Mouse (Mus musculus) thymus, adult 2 months (tissue): Measurements from ENCODE around the gene Acacb. TPM values are rescaled to one million over a fixed set of nuclear protein-coding genes. Genes with fewer than 3 reads are reported as not detected.

Experiments used
- DNase-seq: peaks from one replicate; pipeline ENCODE4 v3.0.0; 2021
- H3K27ac ChIP-seq: fragments of 200-500 bp; 2 replicates; pipeline ENCODE4 v1.5.1; 2012; ENCODE audit warnings: low read length, control low read depth; ENCODE audit not compliant: control insufficient read depth, insufficient read depth
- H3K27me3 ChIP-seq: fragments of 200-500 bp; 2 replicates; pipeline ENCODE4 v1.6.1; 2012; ENCODE audit warnings: mild to moderate bottlenecking, low read length, moderate library complexity, mixed read lengths; ENCODE audit not compliant: control insufficient read depth, insufficient read depth
- H3K36me3 ChIP-seq: fragments of 200-500 bp; 2 replicates; pipeline ENCODE4 v1.6.1; 2012; ENCODE audit warnings: mild to moderate bottlenecking, low read length, moderate library complexity; ENCODE audit not compliant: control insufficient read depth, insufficient read depth
- H3K4me1 ChIP-seq: fragments of 200-500 bp; replicated peaks from 2 replicates; pipeline ENCODE4 v1.6.1; 2012; ENCODE audit warnings: low read length; ENCODE audit not compliant: control insufficient read depth, insufficient read depth
- H3K4me3 ChIP-seq: fragments of 200-500 bp; 2 replicates; pipeline ENCODE4 v1.5.1; 2012; ENCODE audit warnings: mild to moderate bottlenecking, low read length, control low read depth, moderate library complexity; ENCODE audit not compliant: control insufficient read depth, insufficient read depth
- CTCF ChIP-seq: fragments of 200-500 bp; IDR thresholded peaks from 2 replicates; pipeline ENCODE4 v1.5.1; 2012; ENCODE audit warnings: mild to moderate bottlenecking, control low read depth, low read length, moderate library complexity, borderline replicate concordance; ENCODE audit not compliant: control insufficient read depth, poor library complexity, insufficient read depth; ENCODE audit errors: extremely low read depth
- POLR2A ChIP-seq: fragments of 200-500 bp; IDR thresholded peaks from 2 replicates; pipeline ENCODE4 v1.6.1; 2012; ENCODE audit warnings: mild to moderate bottlenecking, low read length, control low read depth, moderate library complexity; ENCODE audit not compliant: control insufficient read depth, poor library complexity, insufficient read depth; ENCODE audit errors: extremely low read depth
- WGBS: fragments of 180-500 bp; shearing (Covaris S2); methylation state at CpG from one replicate; pipeline ENCODE4 v1.1.7; 2018; 5-methylcytosine and 5-hydroxymethylcytosine counted together
- polyA plus RNA-seq: library from polyadenylated mRNA; depleted of rRNA; stranded (reverse); fragments of >200 nt; gene quantifications from 2 replicates; pipeline ENCODE4 v1.2.3, GENCODE M21; 2012

Acacb gene
- polyA plus RNA-seq, 1 experiment: 20.1 TPM

GRCm38 (mm10) chr5:114194161-114194560 is 47.8 kb downstream of the Acacb start:
- 39% methylated on average over 11 of the region's 11 CpGs for WGBS
- TF ChIP-seq CTCF: no peak
- TF ChIP-seq POLR2A: no peak
- no peaks in the 10 kb centered on the region for H3K36me3 ChIP-seq
- no peak overlapping the region for H3K4me3 ChIP-seq
- no peaks in the 10 kb centered on the region for H3K27me3 ChIP-seq
- peaks cover 23% of the 10 kb centered on the region for H3K4me1 ChIP-seq
- 0 out of 2 replicates have a peak overlapping the region, but pooled peaks have one; percentile 37 for H3K27ac ChIP-seq
- DNase-seq: peak; percentile 48

- no peaks in the 10 kb centered on the region for H3K36me3 ChIP-seq
- H3K4me3 ChIP-seq: 0 out of 2 replicates have a peak overlapping the region, but pooled peaks have one; percentile 0
- peak; percentile 53 for DNase-seq
- H3K27ac ChIP-seq: peak overlapping the region; percentile 60
- peaks cover 27% of the 10 kb centered on the region for H3K4me1 ChIP-seq
- TF ChIP-seq CTCF: no peak
- TF ChIP-seq POLR2A: no peak
- no peaks in the 10 kb centered on the region for H3K27me3 ChIP-seq
- WGBS: 3% methylated on average over 13 of the region's 13 CpGs
Measured at GRCm38 (mm10) chr5:114199116-114199777, 52.9 kb downstream of the Acacb start.

- no peak for DNase-seq
- Histone ChIP-seq H3K36me3 (no peaks in the 10 kb centered on the region), H3K27ac (no peak overlapping the region), H3K4me1 (no peaks in the 10 kb centered on the region), H3K27me3 (no peaks in the 10 kb centered on the region), H3K4me3 (no peak overlapping the region)
- TF ChIP-seq POLR2A (no peak), CTCF (no peak)
- WGBS: 93% methylated on average over 2 of the region's 2 CpGs
Measured at GRCm38 (mm10) chr5:114206158-114206557, 59.8 kb downstream of the Acacb start.

- TF ChIP-seq POLR2A (no peak), CTCF (no peak)
- 23% methylated on average over 10 of the region's 10 CpGs for WGBS
- no peaks in the 10 kb centered on the region for H3K27me3 ChIP-seq
- peak overlapping the region; percentile 18 for H3K4me3 ChIP-seq
- H3K36me3 ChIP-seq: no peaks in the 10 kb centered on the region
- H3K4me1 ChIP-seq: peaks cover 9% of the 10 kb centered on the region
- DNase-seq: peak; percentile 55
- no peak overlapping the region for H3K27ac ChIP-seq
Measured at GRCm38 (mm10) chr5:114213183-114213582, 66.8 kb downstream of the Acacb start.

- H3K36me3 ChIP-seq: no peaks in the 10 kb centered on the region
- WGBS: 95% methylated on average over 14 of the region's 14 CpGs
- no peaks in the 10 kb centered on the region for H3K27me3 ChIP-seq
Measured at GRCm38 (mm10) chr5:114218771-114219170, 72.4 kb downstream of the Acacb start.

GRCm38 (mm10) chr5:114226051-114226450 is 79.7 kb downstream of the Acacb start:
- H3K4me3 ChIP-seq: no peak overlapping the region
- TF ChIP-seq POLR2A: no peak
- no peak for TF ChIP-seq CTCF
- no peaks in the 10 kb centered on the region for H3K4me1 ChIP-seq
- no peaks in the 10 kb centered on the region for H3K36me3 ChIP-seq
- no peak overlapping the region for H3K27ac ChIP-seq
- DNase-seq: no peak
- 99% methylated on average over 7 of the region's 7 CpGs for WGBS
- H3K27me3 ChIP-seq: no peaks in the 10 kb centered on the region

More at GRCm38 (mm10) chr5:114218771-114219170, 72.4 kb downstream of the Acacb start:
- Histone ChIP-seq H3K4me1 (no peaks in the 10 kb centered on the region), H3K4me3 (no peak overlapping the region), H3K27ac (no peak overlapping the region)
- no peak for DNase-seq
- TF ChIP-seq CTCF (no peak), POLR2A (no peak)

GRCm38 (mm10) chr5:114228901-114229300 is 82.6 kb downstream of the Acacb start:
- H3K27me3 ChIP-seq: no peaks in the 10 kb centered on the region

More at GRCm38 (mm10) chr5:114228901-114229300, 82.6 kb downstream of the Acacb start:
- WGBS: 83% methylated on average over 5 of the region's 5 CpGs
- no peak overlapping the region for H3K4me3 ChIP-seq
- no peaks in the 10 kb centered on the region for H3K36me3 ChIP-seq
- DNase-seq: no peak
- H3K4me1 ChIP-seq: no peaks in the 10 kb centered on the region
- H3K27ac ChIP-seq: no peak overlapping the region
- TF ChIP-seq CTCF (no peak), POLR2A (no peak)
